Mouse (Mus musculus) layer of hippocampus, adult 2 months (tissue): ENCODE results near the gene Ceacam3. TPM values are rescaled to one million over a fixed set of nuclear protein-coding genes. Genes with fewer than 3 reads are reported as not detected.
"Not testable (repeated sequence)": the region's sequence is repeated elsewhere in the genome, so short reads cannot be mapped to it uniquely, and the experiment has no call there.

Experiments
- DNase-seq, 2 experiments: peaks; one replicate each; pipeline ENCODE4 v3.0.0; 2022; ENCODE audit warnings: low spot score in 2 of 2
- H3K27ac ChIP-seq: fragments of 200-600 bp; 2 replicates; pipeline ENCODE4 v1.8.1; 2022
- H3K4me3 ChIP-seq: fragments of 200-600 bp; 2 replicates; pipeline ENCODE4 v1.8.1; 2022; ENCODE audit warnings: mild to moderate bottlenecking
- CTCF ChIP-seq: fragments of 200-600 bp; conservative IDR thresholded peaks from 2 replicates; pipeline ENCODE4 v1.8.1; 2022; ENCODE audit warnings: antibody characterized with exemption, mild to moderate bottlenecking, moderate library complexity
- long read RNA-seq, 2 experiments: library from polyadenylated mRNA; stranded (forward); transcript quantifications; one replicate each; pipeline ENCODE4 v2.0.0; 2021; ENCODE audit warnings: borderline mapping rate in 2 of 2
- total RNA-seq, 2 experiments: library from RNA; stranded (reverse); gene quantifications; 2 replicates each; pipeline ENCODE4 v1.2.3; 2021

The Ceacam3 gene
- not detected for total RNA-seq
- long read RNA-seq, experiment 1 = 0 reads
- long read RNA-seq, experiment 2 = 0 reads

- Histone ChIP-seq H3K4me3 (no peak within 1 kb of the TSS), H3K27ac (no peak within 1 kb of the TSS)
- TF ChIP-seq CTCF = no peak
- DNase-seq = no peak
Observed at GRCm38 (mm10) chr7:17149931-17150330, at the start of gene Ceacam3. Gene Ceacam3 (plus strand): TSS chr7:17150282.

GRCm38 (mm10) chr7:17101631-17102030 is 48.5 kb upstream of the Ceacam3 start:
- H3K4me3 ChIP-seq, H3K27ac ChIP-seq, DNase-seq: not testable (repeated sequence)

- no peak for TF ChIP-seq CTCF
- Histone ChIP-seq H3K27ac (no peak overlapping the region), H3K4me3 (no peak overlapping the region)
- no peak for DNase-seq
Observed at GRCm38 (mm10) chr7:17135307-17135706, 14.8 kb upstream of the Ceacam3 start.

- peak; percentile 63 for TF ChIP-seq CTCF
- Histone ChIP-seq H3K27ac (no peak overlapping the region), H3K4me3 (no peak overlapping the region)
- no peak for DNase-seq
Observed at GRCm38 (mm10) chr7:17155634-17156033, 5.6 kb downstream of the Ceacam3 start.

- Histone ChIP-seq H3K4me3 (no peak overlapping the region), H3K27ac (no peak overlapping the region)
- no peak for DNase-seq
- no peak for TF ChIP-seq CTCF
Observed at GRCm38 (mm10) chr7:17156885-17157677, 7.0 kb downstream of the Ceacam3 start.

GRCm38 (mm10) chr7:17159011-17159410 is 8.9 kb downstream of the Ceacam3 start:
- H3K27ac ChIP-seq = no peak overlapping the region
- DNase-seq = no peak
- H3K4me3 ChIP-seq = no peak overlapping the region
- TF ChIP-seq CTCF = no peak

- no peak for TF ChIP-seq CTCF
- H3K4me3 ChIP-seq = no peak overlapping the region
- DNase-seq = no peak
- H3K27ac ChIP-seq = no peak overlapping the region
Observed at GRCm38 (mm10) chr7:17171827-17172226, 21.7 kb downstream of the Ceacam3 start.

GRCm38 (mm10) chr7:17203177-17203576 is 53.1 kb downstream of the Ceacam3 start, which contains the start of gene Psg29:
Gene Psg29 (plus strand): TSS chr7:17203477.
- Histone ChIP-seq H3K27ac (no peak within 1 kb of the TSS), H3K4me3 (no peak within 1 kb of the TSS)
- DNase-seq = no peak
- no peak for TF ChIP-seq CTCF

- TF ChIP-seq CTCF = no peak; the same call in 1 of the 2 replicates
- DNase-seq = no peak
- no peak overlapping the region for H3K4me3 ChIP-seq
- no peak overlapping the region for H3K27ac ChIP-seq
Observed at GRCm38 (mm10) chr7:17205530-17206184, 55.6 kb downstream of the Ceacam3 start.

Other genes starting within 250 kb of the Ceacam3 start
- gene Ptgir, start 243.8 kb upstream of the Ceacam3 start, total RNA-seq = under 1 TPM; 0.10 to 0.20 TPM
- gene Calm3, start 226.2 kb upstream of the Ceacam3 start, total RNA-seq = 1,000 to 10,000 TPM; 2,074 to 2,160 TPM
- 100 to 1,000 TPM; 348 to 373 TPM for gene Pnmal2, start 205.6 kb upstream of the Ceacam3 start, total RNA-seq
- gene Pnmal1, start 190.6 kb upstream of the Ceacam3 start, total RNA-seq = 100 to 1,000 TPM; 103 to 121 TPM
- 10 to 100 TPM; 52.3 to 55.5 TPM for gene Gm42372, start 167.2 kb upstream of the Ceacam3 start, total RNA-seq
- 1 to 10 TPM; 1.8 to 2.2 TPM for gene Ccdc8, start 157.6 kb upstream of the Ceacam3 start, total RNA-seq
- 100 to 1,000 TPM; 148 to 155 TPM for gene Ppp5c, start 122.4 kb upstream of the Ceacam3 start, total RNA-seq
- 10 to 100 TPM; 16.0 to 16.6 TPM for gene Hif3a, start 87.9 kb upstream of the Ceacam3 start, total RNA-seq
- gene Psg16, start 76.2 kb upstream of the Ceacam3 start, total RNA-seq = 1 to 10 TPM; 3.5 to 4.1 TPM
- gene Psg29, start 53.2 kb downstream of the Ceacam3 start, total RNA-seq = not detected